In the genomic region with DNA sequence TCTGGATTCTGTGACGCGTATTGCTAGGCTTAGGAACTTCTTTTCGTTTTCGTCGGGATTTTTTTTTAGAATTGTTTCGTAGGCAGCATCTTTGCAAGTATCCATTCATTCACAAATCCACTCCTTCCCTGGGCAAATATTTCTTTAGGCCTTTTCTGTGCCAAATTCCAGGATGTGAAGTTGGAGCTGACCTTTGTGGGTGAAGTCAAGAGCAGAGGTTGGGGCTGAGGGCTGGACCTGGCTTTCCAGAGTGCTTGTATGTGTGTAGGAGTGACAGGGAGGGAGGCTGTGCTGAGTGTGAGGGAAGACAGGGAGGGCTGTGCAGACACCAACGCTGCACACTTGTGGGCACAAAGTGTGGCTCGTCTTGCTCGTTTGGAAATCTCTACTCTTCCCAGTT, we compare ENCODE assay signal across 22 mouse cellular contexts. TPM values are rescaled to one million over a fixed set of nuclear protein-coding genes. Genes with fewer than 3 reads are reported as not detected.
A peak's percentile ranks its signal among the peaks of the same experiment; 100 is the strongest.
DNase-seq lines count a peak whose midpoint lies in the region; ATAC-seq and TF ChIP-seq lines count a peak whose summit lies in the region.
"Had no signal": no experiment of that assay in that cellular context is flagged by ENCODE, and none has a peak within 500 bp of the region (broad histone marks: within the 10 kb centered on the region; RNA-seq: fewer than 3 reads in every experiment).

No protein-coding gene starts in this region.

- H3K79me2 ChIP-seq in CH12.LX (replicated peaks; ENCODE audit: control insufficient read depth, extremely low read depth, insufficient read depth, poor library complexity, severe bottlenecking) = peaks cover 37% of the 10 kb centered on the region

- no peak overlapping the region for H3K4me3 ChIP-seq in kidney, embryonic 15.5 days (replicated peaks)
- peak overlapping the region in 1 of 3 experiments; percentile 86 for H3K4me3 ChIP-seq in CH12.LX (replicated peaks in 1 of 3; ENCODE audit: low read depth in 2 of 3, low read length in 2 of 3, poor library complexity in 1 of 3)
- H3K4me3 ChIP-seq in G1E (ENCODE audit: low read depth, low read length) = peak overlapping the region; percentile 42; the same call in 1 of the 2 replicates
- no peak overlapping the region for H3K4me3 ChIP-seq in liver, postnatal 0 days (ENCODE audit: low read depth, low read length)
- H3K4me3 ChIP-seq in hindbrain, postnatal 0 days (ENCODE audit: low read length) = no peak overlapping the region
- H3K4me3 ChIP-seq: gastrocnemius, adult 2 months; layer of hippocampus, adult 2 months had no signal

- TF ChIP-seq POLR2A in CH12.LX (IDR thresholded peaks at IDR 0.05; ENCODE audit: low read depth, low read length) = no peak

- TF ChIP-seq CTCF in CH12.LX (conservative IDR thresholded peaks at IDR 0.05 in 1 of 2, IDR thresholded peaks at IDR 0.05 in 1 of 2; ENCODE audit: low read depth in 2 of 2, low read length in 2 of 2) (no peak), G1E (IDR thresholded peaks at IDR 0.05; ENCODE audit: low read depth, low read length) (no peak)
- no peak for TF ChIP-seq CTCF in liver, postnatal 0 days (IDR thresholded peaks at IDR 0.05; ENCODE audit: low read depth)
- TF ChIP-seq CTCF in hindbrain, postnatal 0 days (IDR thresholded peaks at IDR 0.05; ENCODE audit: low read depth) = no peak

- in situ Hi-C loops in CH12.LX (cut with MboI; ENCODE audit: low pct_ligation_motif_present, low pct_unique_long_range_greater_than_20kb, low sequenced_read_pairs) = no loop called here

- DNase-seq in kidney, adult 9 months = no peak
- DNase-seq in CH12.LX (ENCODE audit: extremely low read depth) = no peak
- no peak for DNase-seq in G1E (ENCODE audit: low spot score)
- no peak for DNase-seq in liver, postnatal 0 days
- no peak for DNase-seq in ovary, postnatal 36 days (ENCODE audit: low spot score)
- DNase-seq in hindbrain, postnatal 0 days (ENCODE audit: low spot score) = no peak
- DNase-seq: adrenal gland, postnatal 10 days; cerebellum, postnatal 14 days; gastrocnemius, adult 2 months; heart, adult 18-20 months; heart, postnatal 14 days; right cerebral cortex, adult 18-20 months; thymus, adult 18-20 months had no signal

- no peak overlapping the region for H3K9ac ChIP-seq in kidney, embryonic 15.5 days
- no peak overlapping the region for H3K9ac ChIP-seq in CH12.LX (ENCODE audit: insufficient read depth, low read depth)
- no peak overlapping the region for H3K9ac ChIP-seq in liver, postnatal 0 days (replicated peaks)
- H3K9ac ChIP-seq in hindbrain, postnatal 0 days (replicated peaks; ENCODE audit: low read length) = no peak overlapping the region

- H3K4me1 ChIP-seq in kidney, embryonic 15.5 days = peaks cover 22% of the 10 kb centered on the region
- H3K4me1 ChIP-seq in CH12.LX (ENCODE audit: control insufficient read depth in 1 of 2, insufficient read depth in 2 of 2) (peaks cover 14 to 55% of the 10 kb centered on the region in 2 experiments), G1E (ENCODE audit: insufficient read depth, low read depth, low read length) (peaks cover 61% of the 10 kb centered on the region)
- peaks cover 39% of the 10 kb centered on the region for H3K4me1 ChIP-seq in liver, postnatal 0 days (ENCODE audit: insufficient read depth)
- no peaks in the 10 kb centered on the region for H3K4me1 ChIP-seq in hindbrain, postnatal 0 days (ENCODE audit: insufficient read depth, low read length)

- H3K4me2 ChIP-seq in kidney, embryonic 15.5 days = peak overlapping the region; percentile 99
- peak overlapping the region; percentile 75; the same call in 1 of the 2 replicates for H3K4me2 ChIP-seq in CH12.LX (ENCODE audit: insufficient read depth, low read depth, poor library complexity, severe bottlenecking)
- H3K4me2 ChIP-seq in liver, postnatal 0 days (ENCODE audit: low read depth, low read length) = peak overlapping the region; percentile 99
- H3K4me2 ChIP-seq in hindbrain, postnatal 0 days (ENCODE audit: low read depth, low read length) = no peak overlapping the region

- TF ChIP-seq RAD21 in CH12.LX (IDR thresholded peaks at IDR 0.05; ENCODE audit: low read depth, low read length) = no peak

- 82% methylated on average over 9 of the region's 9 CpGs for WGBS in kidney, embryonic 15.5 days
- WGBS in liver, postnatal 0 days (ENCODE audit: insufficient replicate concordance) = 64% methylated on average over 9 of the region's 9 CpGs
- 87% methylated on average over 9 of the region's 9 CpGs for WGBS in hindbrain, postnatal 0 days

- H3K36me3 ChIP-seq in kidney, embryonic 15.5 days = no peaks in the 10 kb centered on the region
- H3K36me3 ChIP-seq in CH12.LX (replicated peaks in 1 of 2; ENCODE audit: control insufficient read depth in 1 of 2, insufficient read depth in 1 of 2, low read length in 1 of 2) (peaks cover 6 to 28% of the 10 kb centered on the region in 2 experiments), G1E (replicated peaks) (peaks cover 55% of the 10 kb centered on the region)
- H3K36me3 ChIP-seq in liver, postnatal 0 days (replicated peaks; ENCODE audit: insufficient read depth, low read length) = no peaks in the 10 kb centered on the region
- H3K36me3 ChIP-seq in hindbrain, postnatal 0 days (ENCODE audit: insufficient read depth, low read length) = no peaks in the 10 kb centered on the region

- ATAC-seq in kidney, embryonic 15.5 days (replicated peaks; ENCODE audit: low FRiP score) = no peak
- ATAC-seq in G1E (ENCODE audit: extremely low read depth, insufficient number of reproducible peaks, low FRiP score, poor library complexity, severe bottlenecking) = no peak
- ATAC-seq in liver, postnatal 0 days = no peak
- ATAC-seq in hindbrain, postnatal 0 days = no peak
- ATAC-seq: forebrain, embryonic 14.5 days had no signal

- H3K27ac ChIP-seq in kidney, embryonic 15.5 days = no peak overlapping the region
- H3K27ac ChIP-seq in CH12.LX (ENCODE audit: insufficient read depth, low read depth) = no peak overlapping the region
- H3K27ac ChIP-seq in liver, postnatal 0 days (ENCODE audit: low read depth) = peak overlapping the region; percentile 45; the same call in 1 of the 2 replicates
- no peak overlapping the region for H3K27ac ChIP-seq in hindbrain, postnatal 0 days
- H3K27ac ChIP-seq: gastrocnemius, adult 2 months; layer of hippocampus, adult 2 months had no signal

- H3K27me3 ChIP-seq in kidney, embryonic 15.5 days = no peaks in the 10 kb centered on the region
- H3K27me3 ChIP-seq in CH12.LX (replicated peaks) (no peaks in the 10 kb centered on the region), G1E (ENCODE audit: insufficient read depth, low read length) (no peaks in the 10 kb centered on the region)
- no peaks in the 10 kb centered on the region for H3K27me3 ChIP-seq in liver, postnatal 0 days (ENCODE audit: insufficient read depth, low read length)
- H3K27me3 ChIP-seq in hindbrain, postnatal 0 days (ENCODE audit: insufficient read depth, low read length) = no peaks in the 10 kb centered on the region; the same call in 1 of the 2 replicates

- TF ChIP-seq EP300 in CH12.LX (IDR thresholded peaks at IDR 0.05; ENCODE audit: low read length) = no peak
- no peak for TF ChIP-seq EP300 in liver, postnatal 0 days (IDR thresholded peaks at IDR 0.05; ENCODE audit: low read depth)

- dilution Hi-C loops in CH12.LX (cut with MboI; ENCODE audit: extremely low pct_ligation_motif_present, extremely low pct_unique_long_range_greater_than_20kb, low sequenced_read_pairs) = no loop called here

- H3K9me3 ChIP-seq in kidney, embryonic 15.5 days (replicated peaks) = no peaks in the 10 kb centered on the region
- H3K9me3 ChIP-seq in CH12.LX (replicated peaks; ENCODE audit: low read length) (no peaks in the 10 kb centered on the region), G1E (replicated peaks) (no peaks in the 10 kb centered on the region)
- H3K9me3 ChIP-seq in liver, postnatal 0 days (ENCODE audit: low read length) = no peaks in the 10 kb centered on the region
- H3K9me3 ChIP-seq in hindbrain, postnatal 0 days (ENCODE audit: low read length) = no peaks in the 10 kb centered on the region

TF ChIP-seq in CH12.LX, 34 proteins besides CTCF, POLR2A, EP300 and RAD21 (continues in another document):
- no peak for TF ChIP-seq CHD2 (IDR thresholded peaks at IDR 0.05; ENCODE audit: low read length)
- TF ChIP-seq CHD1 (IDR thresholded peaks at IDR 0.05; ENCODE audit: low read depth, low read length) = no peak
- TF ChIP-seq ZNF384 (IDR thresholded peaks at IDR 0.05; ENCODE audit: low read depth, low read length) = no peak
- TF ChIP-seq UBTF (IDR thresholded peaks at IDR 0.05; ENCODE audit: low read depth, low read length) = no peak

RNA-seq across cellular contexts. Expression of gene Mybl2, which starts 2.1 kb away (rescaled TPM):
- 25.7 and 29.4 TPM in 2 replicates for polyA plus RNA-seq in kidney, embryonic 15.5 days (2015; fragmentation: Nextera tagmentation; extraction: Ambion mirVana)
- total RNA-seq in CH12.LX (2012; rRNA removed) (38.4 and 48.0 TPM in 2 replicates), CH12.LX (2014; rRNA removed) (34.1 and 36.0 TPM in 2 replicates), G1E (2014; fragmentation: Nextera tagmentation) (46.5 and 55.2 TPM in 2 replicates), G1E (2017) (37.6 and 43.8 TPM in 2 replicates)
- polyA plus RNA-seq in CH12.LX (2012; ENCODE audit: insufficient read length, low read depth) (131 and 189 TPM in 2 replicates), G1E (2012) (105 and 122 TPM in 2 replicates)
- 23.2 and 24.2 TPM in 2 replicates for polyA plus RNA-seq in liver, postnatal 0 days (2015; fragmentation: Nextera tagmentation; extraction: Ambion mirVana)
- 3.9 and 5.2 TPM in 2 replicates for total RNA-seq in hindbrain, postnatal 0 days (2014; rRNA removed)
- polyA plus RNA-seq in hindbrain, postnatal 0 days (2015; fragmentation: Nextera tagmentation; extraction: Ambion mirVana) = 3.7 and 4.5 TPM in 2 replicates
- total RNA-seq: gastrocnemius, adult 2 months; monocyte, adult 5-6 weeks had no signal

RNA-seq across cellular contexts. Expression of gene Gtsf1l, which starts 31.1 kb away (rescaled TPM):
- not detected in 2 replicates for polyA plus RNA-seq in kidney, embryonic 15.5 days (2015; fragmentation: Nextera tagmentation; extraction: Ambion mirVana)
- not detected in 2 replicates for total RNA-seq in CH12.LX (2012; rRNA removed)
- not detected in 2 replicates for total RNA-seq in CH12.LX (2014; rRNA removed)
- polyA plus RNA-seq in CH12.LX (2012; ENCODE audit: insufficient read length, low read depth) = not detected in 2 replicates
- not detected in 2 replicates for total RNA-seq in G1E (2014; fragmentation: Nextera tagmentation)
- 0.38 TPM in 1 of 2 replicates, not detected in the other for total RNA-seq in G1E (2017)
- polyA plus RNA-seq in G1E (2012) = not detected in 2 replicates
- polyA plus RNA-seq in liver, postnatal 0 days (2015; fragmentation: Nextera tagmentation; extraction: Ambion mirVana) = not detected in 2 replicates
- not detected in 2 replicates for total RNA-seq in hindbrain, postnatal 0 days (2014; rRNA removed)
- not detected in 2 replicates for polyA plus RNA-seq in hindbrain, postnatal 0 days (2015; fragmentation: Nextera tagmentation; extraction: Ambion mirVana)
- total RNA-seq: adrenal gland, postnatal 10 days; gastrocnemius, adult 2 months; heart, adult 18-20 months; heart, postnatal 14 days; layer of hippocampus, adult 2 months; left cerebral cortex, postnatal 10 days; monocyte, adult 5-6 weeks had no signal
- polyA plus RNA-seq: embryonic facial prominence, embryonic 11.5 days; kidney, embryonic 16.5 days; neural tube, embryonic 14.5 days; spleen, adult 2 months had no signal

RNA-seq across cellular contexts. Expression of gene Ift52, which starts 39.4 kb away (rescaled TPM):
- polyA plus RNA-seq in kidney, embryonic 15.5 days (2015; fragmentation: Nextera tagmentation; extraction: Ambion mirVana) = 51.7 and 54.8 TPM in 2 replicates
- total RNA-seq in CH12.LX (2012; rRNA removed) (11.3 and 13.0 TPM in 2 replicates), CH12.LX (2014; rRNA removed) (13.1 and 14.4 TPM in 2 replicates), G1E (2014; fragmentation: Nextera tagmentation) (40.9 and 43.8 TPM in 2 replicates), G1E (2017) (23.9 and 27.8 TPM in 2 replicates)
- polyA plus RNA-seq in CH12.LX (2012; ENCODE audit: insufficient read length, low read depth) (33.6 and 39.8 TPM in 2 replicates), G1E (2012) (4.6 and 6.4 TPM in 2 replicates)
- 18.4 and 19.5 TPM in 2 replicates for polyA plus RNA-seq in liver, postnatal 0 days (2015; fragmentation: Nextera tagmentation; extraction: Ambion mirVana)
- 15.8 and 19.3 TPM in 2 replicates for total RNA-seq in hindbrain, postnatal 0 days (2014; rRNA removed)
- 31.8 and 33.0 TPM in 2 replicates for polyA plus RNA-seq in hindbrain, postnatal 0 days (2015; fragmentation: Nextera tagmentation; extraction: Ambion mirVana)
